Comparison of ENCODE assay signal across 11 mouse cellular contexts in genomic region chr11:3526979-3527738, GRCm38 (mm10). TPM values are rescaled to one million over a fixed set of nuclear protein-coding genes. Genes with fewer than 3 reads are reported as not detected.
DNase-seq lines count a peak whose midpoint lies in the region; ATAC-seq lines count a peak whose summit lies in the region.
"Had no signal": no experiment of that assay in that cellular context is flagged by ENCODE, and none has a peak within 500 bp of the region (broad histone marks: within the 10 kb centered on the region; RNA-seq: fewer than 3 reads in every experiment).

No protein-coding gene starts in this region.

- DNase-seq in heart, adult 18-20 months, result peak; percentile 69 to 70
- no peak for DNase-seq in heart, adult 9 months (ENCODE audit: low spot score in 2 of 2)
- peak; percentile 26 for DNase-seq in cerebellum, adult 9-11 months
- peak; percentile 85 for DNase-seq in gastrocnemius, postnatal 25 days
- DNase-seq in heart, postnatal 4 days, result peak; percentile 43
- DNase-seq in thymus, postnatal 10 days (ENCODE audit: low spot score in 2 of 2), result no peak
- DNase-seq in embryo, embryonic 9.5 days (ENCODE audit: extremely low spot score), result no peak
- DNase-seq: kidney, postnatal 36 days; lung, postnatal 36 days had no signal

- ATAC-seq in frontal cortex, adult (ENCODE audit: low TSS enrichment), result no peak
- ATAC-seq: intestine, postnatal 0 days had no signal

RNA-seq across cellular contexts. Expression of gene Selenom, which starts 12.7 kb away (rescaled TPM):
- 10 to 100 TPM; 39.8 to 40.3 TPM for total RNA-seq in heart, adult 18-20 months (2021)
- total RNA-seq in gastrocnemius, postnatal 25 days (2021), result 10 to 100 TPM; 15.1 to 19.6 TPM
- total RNA-seq in heart, postnatal 4 days (2021), result 10 to 100 TPM; 55.7 to 59.2 TPM

RNA-seq across cellular contexts. Expression of gene Smtn, which starts 13.3 kb away (rescaled TPM):
- total RNA-seq in heart, adult 18-20 months (2021), result 100 to 1,000 TPM; 139 to 154 TPM
- 10 to 100 TPM; 80.8 to 97.3 TPM for total RNA-seq in gastrocnemius, postnatal 25 days (2021)
- 100 to 1,000 TPM; 188 to 190 TPM for total RNA-seq in heart, postnatal 4 days (2021)

RNA-seq across cellular contexts. Expression of gene Inpp5j, which starts 22.5 kb away (rescaled TPM):
- total RNA-seq in heart, adult 18-20 months (2021), result 10 to 100 TPM; 16.7 to 18.2 TPM
- total RNA-seq in gastrocnemius, postnatal 25 days (2021), result 1 to 10 TPM; 5.6 TPM
- 10 to 100 TPM; 17.2 to 21.1 TPM for total RNA-seq in heart, postnatal 4 days (2021)

RNA-seq across cellular contexts. Expression of gene Pla2g3, which starts 39.1 kb away (rescaled TPM):
- total RNA-seq in heart, adult 18-20 months (2021), result under 1 TPM; 0.10 to 0.13 TPM
- total RNA-seq in gastrocnemius, postnatal 25 days (2021), result not detected
- under 1 TPM; 0.11 to 0.24 TPM for total RNA-seq in heart, postnatal 4 days (2021)

Comparison
In these comparisons a context has a peak if more than half of its experiments do, and no peak if none do; other contexts are left out.
1. DNase-seq: peak in heart, adult 18-20 months (2 of 2), cerebellum, adult 9-11 months (single experiment), gastrocnemius, postnatal 25 days (single experiment) and heart, postnatal 4 days (single experiment); none in heart, adult 9 months (0 of 2), thymus, postnatal 10 days (0 of 2) and embryo, embryonic 9.5 days (single experiment).